Mouse (Mus musculus): ENCODE data around the gene Nr1h5.

DNA sequence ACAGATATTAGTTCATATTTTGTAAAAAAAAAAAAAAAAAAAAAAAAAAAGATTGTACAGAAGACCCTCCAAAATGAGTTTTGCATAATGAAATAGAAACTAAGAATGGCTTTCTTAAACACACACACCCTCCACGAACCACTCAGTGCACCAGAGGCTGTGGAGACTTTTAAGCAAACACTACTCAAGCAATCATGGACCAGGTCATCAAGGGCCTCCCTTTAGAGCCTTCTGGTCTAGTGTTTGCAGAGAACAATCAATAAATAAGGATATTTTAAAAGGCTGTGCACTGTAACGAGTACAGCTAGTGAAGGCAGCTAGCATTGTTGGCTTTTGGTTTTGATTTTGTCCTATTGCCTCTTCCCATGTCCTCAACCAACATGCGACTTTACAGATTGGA is 17.6 kb downstream of the Nr1h5 start:
- TF ChIP-seq CTCF (conservative IDR thresholded peaks at IDR 0.05; ENCODE audit: insufficient read depth, insufficient read length, low read depth, low read length) (no peak), POLR2A (IDR thresholded peaks at IDR 0.05; ENCODE audit: low read depth, low read length) (no peak)

Data from kidney, adult 2 months (tissue).